Mouse (Mus musculus) kidney, embryonic 15.5 days (tissue): Measurements from ENCODE around the gene Cd200r4. TPM values are rescaled to one million over a fixed set of nuclear protein-coding genes. Genes with fewer than 3 reads are reported as not detected.
"Not testable (repeated sequence)": the region's sequence is repeated elsewhere in the genome, so short reads cannot be mapped to it uniquely, and the experiment has no call there.

ENCODE experiments used
- ATAC-seq: fragments of 200-750 bp; cut with Nextera tagmentation; replicated peaks from 2 replicates; pipeline ENCODE4 v1.8.0; 2017; ENCODE audit warnings: moderate TSS enrichment; ENCODE audit not compliant: low FRiP score
- H3K27ac ChIP-seq: fragments of 300-500 bp; sonication (generic); 2 replicates; pipeline ENCODE4 v1.5.1; 2015; ENCODE audit warnings: mild to moderate bottlenecking, inconsistent platforms
- H3K27me3 ChIP-seq: fragments of 300-500 bp; sonication (generic); 2 replicates; pipeline ENCODE4 v1.6.1; 2015; ENCODE audit warnings: inconsistent platforms
- H3K36me3 ChIP-seq: fragments of 300-500 bp; sonication (generic); 2 replicates; pipeline ENCODE4 v1.6.1; 2015; ENCODE audit warnings: inconsistent platforms
- H3K4me1 ChIP-seq: fragments of 300-500 bp; sonication (generic); 2 replicates; pipeline ENCODE4 v1.6.1; 2015; ENCODE audit warnings: inconsistent platforms
- H3K4me2 ChIP-seq: fragments of 300-500 bp; sonication (generic); 2 replicates; pipeline ENCODE4 v1.6.1; 2015; ENCODE audit warnings: moderate library complexity, mild to moderate bottlenecking, inconsistent platforms
- H3K4me3 ChIP-seq: fragments of 300-500 bp; sonication (generic); replicated peaks from 2 replicates; pipeline ENCODE4 v1.5.1; 2015; ENCODE audit warnings: mild to moderate bottlenecking, inconsistent platforms
- H3K9ac ChIP-seq: fragments of 300-500 bp; sonication (generic); 2 replicates; pipeline ENCODE4 v1.6.1; 2015; ENCODE audit warnings: mild to moderate bottlenecking, inconsistent platforms
- H3K9me3 ChIP-seq: fragments of 300-500 bp; sonication (generic); replicated peaks from 2 replicates; pipeline ENCODE4 v1.6.1; 2016; ENCODE audit warnings: inconsistent platforms
- WGBS: fragments of 180-500 bp; shearing (Covaris S2); methylation state at CpG from one replicate; pipeline ENCODE4 v1.1.7; 2015; ENCODE audit warnings: mixed read lengths; 5-methylcytosine and 5-hydroxymethylcytosine counted together
- polyA plus RNA-seq: library from polyadenylated mRNA; unstranded; fragments of >200 nt; fragmentation: Nextera tagmentation; extraction: Ambion mirVana; gene quantifications from 2 replicates; pipeline ENCODE4 v1.2.1, GENCODE M21; 2015

Gene Cd200r4
- polyA plus RNA-seq, 1 experiment from 2014 or later: not detected

DNA sequence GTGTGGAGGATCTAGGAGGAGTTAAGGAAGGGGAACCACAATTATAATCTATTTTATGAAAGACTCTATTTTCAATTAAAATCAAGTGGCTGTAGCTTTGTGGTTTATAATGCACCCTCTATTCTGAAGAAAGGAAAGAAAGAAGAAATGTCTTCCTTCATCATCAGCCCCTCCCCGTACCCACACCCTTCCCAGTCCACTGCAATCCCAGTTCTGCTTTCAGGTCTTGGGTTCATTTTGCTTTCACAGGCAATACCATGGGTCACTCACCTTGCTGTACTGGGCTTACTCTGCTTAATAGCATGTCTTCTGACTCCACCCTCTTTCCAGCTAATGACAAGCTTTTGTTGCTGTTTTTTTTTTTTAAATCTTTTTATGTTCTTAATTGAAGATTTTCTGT, 24.6 kb upstream of the Cd200r4 start:
- H3K36me3 ChIP-seq: no peaks in the 10 kb centered on the region
- H3K9me3 ChIP-seq: no peaks in the 10 kb centered on the region
- H3K4me3 ChIP-seq: no peak overlapping the region
- H3K4me1 ChIP-seq: no peaks in the 10 kb centered on the region
- no peaks in the 10 kb centered on the region for H3K27me3 ChIP-seq
- no peak overlapping the region for H3K9ac ChIP-seq
- WGBS: 92% methylated on average over 1 of the region's 1 CpGs
- ATAC-seq: no peak
- no peak overlapping the region for H3K4me2 ChIP-seq
- no peak overlapping the region for H3K27ac ChIP-seq

DNA sequence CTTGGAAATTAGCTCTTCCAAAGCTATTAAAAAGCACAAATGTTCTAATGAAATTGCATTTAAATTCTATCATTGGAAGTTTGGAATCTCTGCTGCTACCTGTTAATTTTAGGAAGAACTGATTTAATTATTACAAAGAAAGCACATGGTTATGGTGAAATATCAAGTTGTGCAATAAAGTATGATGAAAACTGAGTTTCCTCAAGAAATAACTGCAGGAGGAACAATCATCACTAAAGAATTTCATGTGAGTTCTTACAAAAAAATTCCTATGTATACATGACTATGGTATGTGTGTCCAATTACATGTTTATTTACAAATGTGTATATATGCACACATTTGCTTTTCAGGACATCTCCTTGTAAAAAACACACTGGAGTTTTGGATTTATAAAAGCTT, 17.1 kb upstream of the Cd200r4 start:
- no peak overlapping the region for H3K9ac ChIP-seq
- no peaks in the 10 kb centered on the region for H3K9me3 ChIP-seq
- no peak overlapping the region for H3K4me2 ChIP-seq
- no peaks in the 10 kb centered on the region for H3K4me1 ChIP-seq
- no peaks in the 10 kb centered on the region for H3K27me3 ChIP-seq
- H3K36me3 ChIP-seq: no peaks in the 10 kb centered on the region
- H3K27ac ChIP-seq: no peak overlapping the region
- ATAC-seq: no peak
- no peak overlapping the region for H3K4me3 ChIP-seq

DNA sequence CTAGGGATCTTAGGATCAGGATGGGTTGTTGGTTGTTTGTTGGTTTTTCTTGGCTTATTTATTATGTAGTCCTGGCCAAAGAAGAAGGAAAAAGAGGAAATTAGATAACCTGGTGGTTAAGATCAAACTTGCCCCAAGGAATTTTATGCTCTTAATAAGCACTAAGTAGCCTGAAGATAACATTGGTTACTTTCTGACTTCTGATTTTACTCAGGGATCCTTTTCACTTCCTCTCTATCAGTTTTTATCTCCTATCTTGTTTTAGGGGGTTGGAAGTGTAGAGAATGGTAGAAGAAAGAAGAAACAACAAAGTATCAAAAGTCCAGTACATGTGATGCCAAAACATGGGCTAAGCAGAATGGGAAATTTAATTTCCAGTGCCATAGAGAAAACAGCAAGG, 5.6 kb upstream of the Cd200r4 start:
- Histone ChIP-seq H3K36me3 (no peaks in the 10 kb centered on the region), H3K4me3 (no peak overlapping the region), H3K4me2 (no peak overlapping the region), H3K27me3 (no peaks in the 10 kb centered on the region), H3K27ac (no peak overlapping the region), H3K4me1 (no peaks in the 10 kb centered on the region), H3K9me3 (no peaks in the 10 kb centered on the region), H3K9ac (no peak overlapping the region)
- no peak for ATAC-seq

DNA sequence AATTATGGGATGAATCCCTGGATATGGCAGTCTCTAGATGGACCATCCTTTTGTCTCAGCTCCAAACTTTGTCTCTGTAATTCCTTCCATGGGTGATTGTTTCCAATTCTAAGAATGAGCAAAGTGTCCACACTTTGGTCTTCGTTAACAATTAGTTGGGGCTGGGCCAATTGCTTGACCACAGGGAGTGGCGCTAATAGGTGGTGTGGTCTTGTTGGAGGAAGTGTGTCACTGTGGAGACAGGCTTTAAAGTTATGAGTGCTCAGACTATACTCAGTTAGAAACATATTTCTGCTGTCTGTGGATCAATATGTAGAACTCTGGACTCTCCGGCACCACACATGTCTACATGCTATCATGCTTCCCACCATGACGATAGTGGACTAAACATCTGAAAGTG, 1.3 kb upstream of the Cd200r4 start:
- 94% methylated on average over 4 of the region's 4 CpGs for WGBS
- H3K27me3 ChIP-seq, H3K4me3 ChIP-seq, H3K27ac ChIP-seq, H3K9ac ChIP-seq, H3K4me1 ChIP-seq, H3K36me3 ChIP-seq, H3K9me3 ChIP-seq, H3K4me2 ChIP-seq, ATAC-seq: not testable (repeated sequence)

DNA sequence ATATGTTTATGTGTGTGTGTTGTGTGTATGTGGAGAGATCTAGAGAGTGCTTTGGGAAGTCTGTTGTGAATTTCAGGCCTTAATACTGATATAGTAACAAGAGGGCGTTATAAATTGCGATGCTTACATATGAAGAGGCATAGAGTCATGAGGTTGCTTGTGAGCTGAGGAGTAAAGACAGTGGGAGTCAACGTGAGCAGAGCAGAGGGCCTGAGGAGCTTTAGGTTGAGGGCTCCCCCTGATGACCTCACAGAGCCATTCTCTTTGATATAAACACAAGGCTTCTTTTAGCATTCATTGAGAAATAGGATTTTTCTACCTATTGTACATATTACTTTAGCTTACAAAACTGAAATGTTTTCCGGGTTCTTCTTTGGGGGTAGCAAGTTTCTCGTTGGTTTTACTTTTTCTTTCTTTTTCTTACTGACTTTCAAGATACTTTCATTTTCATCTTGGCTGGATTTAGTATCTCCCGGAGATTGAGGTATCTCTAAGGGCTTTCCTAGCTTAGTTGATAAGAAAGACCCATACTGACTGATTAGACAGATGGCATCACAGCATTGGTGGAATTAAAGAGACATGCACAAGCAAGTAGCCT, 1.0 kb downstream of the Cd200r4 start:
- Histone ChIP-seq H3K4me2 (no peak overlapping the region), H3K27ac (no peak overlapping the region), H3K9me3 (no peaks in the 10 kb centered on the region), H3K4me1 (no peaks in the 10 kb centered on the region), H3K9ac (no peak overlapping the region), H3K36me3 (no peaks in the 10 kb centered on the region), H3K27me3 (no peaks in the 10 kb centered on the region), H3K4me3 (no peak overlapping the region)
- WGBS: 85% methylated on average over 6 of the region's 6 CpGs
- ATAC-seq: no peak

DNA sequence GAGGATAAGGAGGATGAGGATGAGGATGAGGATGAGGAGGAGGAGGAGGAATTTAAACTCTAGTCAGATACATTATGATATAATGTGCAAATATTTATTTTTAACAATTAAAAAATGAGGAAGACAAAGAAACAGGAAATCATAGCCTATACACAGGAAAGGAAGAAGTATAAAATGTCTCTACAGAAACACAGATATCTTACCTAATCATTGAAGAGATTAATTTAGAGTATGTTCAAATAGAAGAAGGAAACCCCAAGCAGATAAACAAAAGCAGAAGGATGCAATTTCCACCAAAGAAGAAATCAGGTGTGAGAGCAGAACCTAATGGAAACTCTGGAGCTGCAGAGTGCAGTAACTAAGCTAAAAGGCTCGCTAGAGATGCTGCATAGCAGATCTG, 6.5 kb downstream of the Cd200r4 start:
- Histone ChIP-seq H3K4me1 (no peaks in the 10 kb centered on the region), H3K4me3 (no peak overlapping the region), H3K27ac (no peak overlapping the region), H3K36me3 (no peaks in the 10 kb centered on the region), H3K4me2 (no peak overlapping the region), H3K27me3 (no peaks in the 10 kb centered on the region), H3K9me3 (no peaks in the 10 kb centered on the region), H3K9ac (no peak overlapping the region)
- WGBS: 51% methylated on average over 1 of the region's 1 CpGs
- ATAC-seq: no peak

DNA sequence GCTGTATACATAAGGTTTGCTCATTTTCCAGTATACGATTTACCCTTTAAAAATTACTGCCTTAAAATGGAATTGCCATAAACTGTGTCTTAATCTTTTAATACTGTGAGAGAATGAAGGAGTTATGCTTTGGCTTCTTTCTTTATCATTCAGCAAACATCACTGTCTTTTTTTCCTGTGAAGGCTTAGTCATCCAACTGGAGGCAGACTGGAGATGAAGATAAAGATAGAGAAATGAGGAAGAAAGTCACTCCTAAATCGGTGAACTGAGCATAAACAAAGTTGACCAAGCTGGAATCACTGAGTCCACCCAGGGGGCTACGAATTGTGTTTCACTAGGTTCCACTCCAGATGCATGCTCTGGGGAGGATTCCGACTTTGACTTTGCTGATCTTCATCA, 9.0 kb downstream of the Cd200r4 start:
- Histone ChIP-seq H3K4me1 (no peaks in the 10 kb centered on the region), H3K36me3 (no peaks in the 10 kb centered on the region), H3K9me3 (no peaks in the 10 kb centered on the region), H3K9ac (no peak overlapping the region), H3K4me2 (no peak overlapping the region), H3K27me3 (no peaks in the 10 kb centered on the region), H3K27ac (no peak overlapping the region), H3K4me3 (no peak overlapping the region)
- 81% methylated on average over 4 of the region's 4 CpGs for WGBS
- no peak for ATAC-seq

DNA sequence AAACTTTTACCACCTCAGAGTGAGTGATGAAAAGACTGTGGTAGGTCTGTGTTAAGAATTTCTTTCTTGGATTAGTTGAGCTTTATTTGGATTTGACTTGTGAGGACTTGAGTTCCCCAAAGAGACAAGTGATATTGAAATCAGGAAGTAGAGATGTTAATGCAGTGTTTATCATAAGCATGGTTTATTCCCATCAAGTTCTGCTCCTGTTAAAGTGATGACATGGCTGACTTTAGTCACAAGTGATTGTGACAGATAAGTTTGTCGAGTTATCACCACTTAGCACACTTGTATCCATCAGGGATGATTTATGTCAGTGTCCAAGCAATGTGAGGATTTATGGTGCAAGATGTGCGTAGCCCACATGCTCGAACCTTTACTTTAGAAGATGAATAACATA, 20.8 kb downstream of the Cd200r4 start:
- Histone ChIP-seq H3K4me3 (no peak overlapping the region), H3K36me3 (no peaks in the 10 kb centered on the region), H3K27ac (no peak overlapping the region), H3K9ac (no peak overlapping the region), H3K9me3 (no peaks in the 10 kb centered on the region), H3K27me3 (no peaks in the 10 kb centered on the region), H3K4me2 (no peak overlapping the region), H3K4me1 (no peaks in the 10 kb centered on the region)
- ATAC-seq: no peak
- WGBS: 54% methylated on average over 3 of the region's 3 CpGs

DNA sequence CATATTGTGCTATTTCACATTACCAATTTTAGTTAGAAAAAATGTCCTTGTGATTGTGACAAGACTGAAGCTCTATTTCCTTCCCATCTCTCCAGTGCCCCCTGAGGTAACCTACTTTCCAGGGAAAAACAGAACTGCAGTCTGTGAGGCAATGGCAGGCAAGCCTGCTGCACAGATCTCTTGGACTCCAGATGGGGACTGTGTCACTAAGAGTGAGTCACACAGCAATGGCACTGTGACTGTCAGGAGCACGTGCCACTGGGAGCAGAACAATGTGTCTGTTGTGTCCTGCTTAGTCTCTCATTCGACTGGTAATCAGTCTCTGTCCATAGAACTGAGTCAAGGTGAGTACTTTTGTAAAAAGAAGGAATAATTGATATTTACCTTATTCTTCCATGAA, 21.7 kb downstream of the Cd200r4 start:
- H3K4me2 ChIP-seq, H3K9ac ChIP-seq, H3K4me1 ChIP-seq, H3K4me3 ChIP-seq, H3K36me3 ChIP-seq, ATAC-seq, H3K27ac ChIP-seq, H3K27me3 ChIP-seq, H3K9me3 ChIP-seq: not testable (repeated sequence)
- 52% methylated on average over 2 of the region's 2 CpGs for WGBS

DNA sequence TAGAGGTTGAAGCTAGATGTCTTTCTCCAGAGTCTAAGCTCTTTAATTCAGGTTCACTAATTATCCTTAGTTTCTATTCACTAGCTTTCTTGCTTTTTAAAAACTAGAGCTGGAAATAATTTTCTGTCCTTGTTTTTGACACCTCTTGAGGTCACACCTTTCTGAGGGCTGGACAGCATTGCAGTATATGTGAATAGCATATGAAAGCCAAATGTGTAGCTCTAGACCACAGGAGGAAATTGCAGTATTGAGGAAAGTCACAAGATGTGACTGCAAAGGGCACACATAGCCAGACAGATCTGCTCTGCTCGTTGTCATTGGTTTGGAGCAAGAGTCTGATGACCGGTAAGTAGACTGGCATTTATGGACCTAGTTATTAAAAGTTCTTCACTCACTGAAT, 55.3 kb downstream of the Cd200r4 start, which contains the start of gene Cd200r2:
TSS of gene Cd200r2 (plus strand) at position 301 of the 400 bp plus-strand sequence.
- Histone ChIP-seq H3K4me2 (no peak within 1 kb of the TSS), H3K36me3 (no peaks in the 10 kb centered on the region), H3K27ac (no peak within 1 kb of the TSS), H3K9me3 (no peaks in the 10 kb centered on the region), H3K4me3 (no peak within 1 kb of the TSS), H3K27me3 (no peaks in the 10 kb centered on the region), H3K9ac (no peak within 1 kb of the TSS), H3K4me1 (no peaks in the 10 kb centered on the region)
- 83% methylated on average over 2 of the region's 2 CpGs for WGBS
- no peak for ATAC-seq

DNA sequence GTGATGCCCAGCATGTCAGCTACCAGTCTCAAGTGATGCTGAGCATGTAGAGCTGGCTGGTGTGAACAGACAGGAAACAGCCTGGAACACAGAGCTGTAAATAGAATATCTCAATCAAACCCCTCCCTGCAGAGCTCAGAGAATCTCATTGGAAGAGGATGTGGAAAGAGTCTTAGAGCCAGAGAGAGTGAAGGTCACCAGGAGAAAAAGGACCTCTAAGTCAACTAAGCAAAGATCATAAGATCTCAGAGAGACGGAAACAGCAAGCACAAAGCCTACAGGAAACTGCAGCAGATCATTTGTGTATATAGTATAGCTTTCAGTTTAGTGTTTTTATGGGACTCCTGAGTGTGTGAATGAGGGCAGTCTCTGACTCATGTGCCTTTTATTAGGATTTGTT, 63.6 kb downstream of the Cd200r4 start:
- no peaks in the 10 kb centered on the region for H3K4me1 ChIP-seq
- no peak overlapping the region for H3K4me3 ChIP-seq
- H3K27me3 ChIP-seq: no peaks in the 10 kb centered on the region
- H3K9me3 ChIP-seq: no peaks in the 10 kb centered on the region
- H3K4me2 ChIP-seq: no peak overlapping the region
- H3K9ac ChIP-seq: no peak overlapping the region
- no peak for ATAC-seq
- 26% methylated on average over 1 of the region's 1 CpGs for WGBS
- no peaks in the 10 kb centered on the region for H3K36me3 ChIP-seq
- no peak overlapping the region for H3K27ac ChIP-seq

DNA sequence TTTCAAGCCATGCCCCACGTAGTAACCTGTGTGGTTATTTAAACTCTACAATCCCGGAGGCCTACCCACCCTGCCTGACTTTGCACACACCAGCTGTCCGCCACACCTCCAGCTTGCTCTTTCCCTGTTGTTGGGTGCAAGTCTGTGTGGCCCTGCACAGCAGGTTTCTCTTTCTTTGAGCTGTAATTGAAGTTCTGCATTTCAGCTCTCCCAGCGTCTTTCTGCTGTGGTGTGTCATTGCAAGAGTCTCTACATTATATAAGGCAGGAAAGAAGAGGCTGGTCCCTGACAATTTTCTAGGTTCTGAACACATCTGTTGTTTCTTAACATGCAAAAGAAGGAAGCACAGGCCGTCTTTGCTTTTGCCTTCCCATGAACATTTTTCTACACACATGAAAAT, 65.1 kb downstream of the Cd200r4 start:
- H3K36me3 ChIP-seq: no peaks in the 10 kb centered on the region
- H3K4me3 ChIP-seq: no peak overlapping the region
- H3K9me3 ChIP-seq: no peaks in the 10 kb centered on the region
- no peak overlapping the region for H3K9ac ChIP-seq
- no peak for ATAC-seq
- H3K27me3 ChIP-seq: no peaks in the 10 kb centered on the region
- WGBS: 73% methylated on average over 5 of the region's 5 CpGs
- H3K27ac ChIP-seq: no peak overlapping the region
- no peak overlapping the region for H3K4me2 ChIP-seq
- H3K4me1 ChIP-seq: no peaks in the 10 kb centered on the region

DNA sequence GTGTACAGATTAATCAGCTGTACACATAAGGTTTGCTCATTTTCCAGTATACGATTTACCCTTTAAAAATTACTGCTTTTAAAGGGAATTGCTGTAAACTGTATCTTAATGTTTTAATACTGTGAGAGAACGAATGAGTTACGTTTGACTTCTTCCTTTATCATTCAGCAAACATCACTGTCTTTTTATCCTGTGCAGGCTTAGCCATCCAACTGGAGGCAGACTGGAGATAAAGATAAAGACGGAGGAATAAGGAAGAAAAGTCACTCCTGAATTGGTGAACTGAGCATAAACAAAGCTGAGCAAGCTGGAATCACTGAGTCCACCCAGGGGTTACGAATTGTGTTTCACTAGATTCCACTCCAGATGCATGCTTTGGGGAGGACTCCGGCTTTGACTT, 66.1 kb downstream of the Cd200r4 start:
- Histone ChIP-seq H3K4me3 (no peak overlapping the region), H3K4me1 (no peaks in the 10 kb centered on the region), H3K4me2 (no peak overlapping the region), H3K36me3 (no peaks in the 10 kb centered on the region), H3K27me3 (no peaks in the 10 kb centered on the region), H3K9ac (no peak overlapping the region), H3K9me3 (no peaks in the 10 kb centered on the region), H3K27ac (no peak overlapping the region)
- 87% methylated on average over 6 of the region's 6 CpGs for WGBS
- no peak for ATAC-seq
